Mouse (Mus musculus): Measurements from ENCODE around the gene Rgcc.

The Rgcc gene

GRCm38 (mm10) chr14:79308364-79308763, 6.9 kb upstream of the Rgcc start:
- peaks cover 6% of the 10 kb centered on the region; the same call in 1 of the 2 replicates for H3K27me3 ChIP-seq (ENCODE audit: insufficient read depth, low read length)
- H3K9me3 ChIP-seq (ENCODE audit: low read length): peaks cover 21% of the 10 kb centered on the region
- no peak overlapping the region for H3K4me3 ChIP-seq (replicated peaks; ENCODE audit: low read length)
- no peak for TF ChIP-seq CTCF (conservative IDR thresholded peaks at IDR 0.05; ENCODE audit: low read length)
- no peak for TF ChIP-seq POU5F1 (IDR thresholded peaks at IDR 0.05; ENCODE audit: borderline replicate concordance, low read length)
- no peak for TF ChIP-seq NANOG (IDR thresholded peaks at IDR 0.05; ENCODE audit: borderline replicate concordance, low read length)
- no peaks in the 10 kb centered on the region for H3K36me3 ChIP-seq (ENCODE audit: insufficient read depth, low read length)
- no peaks in the 10 kb centered on the region for H3K4me1 ChIP-seq (replicated peaks; ENCODE audit: low read depth, low read length)

- peaks cover 9% of the 10 kb centered on the region; the same call in 1 of the 2 replicates for H3K27me3 ChIP-seq (ENCODE audit: insufficient read depth, low read length)
- H3K9me3 ChIP-seq (ENCODE audit: low read length): peaks cover 20% of the 10 kb centered on the region
- no peaks in the 10 kb centered on the region for H3K36me3 ChIP-seq (ENCODE audit: insufficient read depth, low read length)
- no peaks in the 10 kb centered on the region for H3K4me1 ChIP-seq (replicated peaks; ENCODE audit: low read depth, low read length)
- TF ChIP-seq POU5F1 (IDR thresholded peaks at IDR 0.05; ENCODE audit: borderline replicate concordance, low read length): no peak
- TF ChIP-seq CTCF (conservative IDR thresholded peaks at IDR 0.05; ENCODE audit: low read length): no peak
- no peak for TF ChIP-seq NANOG (IDR thresholded peaks at IDR 0.05; ENCODE audit: borderline replicate concordance, low read length)
- H3K4me3 ChIP-seq (replicated peaks; ENCODE audit: low read length): no peak overlapping the region
These were observed 6.5 kb upstream of the Rgcc start for GRCm38 (mm10) chr14:79307908-79308307.

GRCm38 (mm10) chr14:79307138-79307537, 5.7 kb upstream of the Rgcc start:
- Histone ChIP-seq H3K27me3 (ENCODE audit: insufficient read depth, low read length) (peaks cover 9% of the 10 kb centered on the region; the same call in 1 of the 2 replicates), H3K4me1 (replicated peaks; ENCODE audit: low read depth, low read length) (no peaks in the 10 kb centered on the region), H3K9me3 (ENCODE audit: low read length) (peaks cover 20% of the 10 kb centered on the region), H3K4me3 (replicated peaks; ENCODE audit: low read length) (no peak overlapping the region), H3K36me3 (ENCODE audit: insufficient read depth, low read length) (no peaks in the 10 kb centered on the region)
- TF ChIP-seq POU5F1 (IDR thresholded peaks at IDR 0.05; ENCODE audit: borderline replicate concordance, low read length) (no peak), NANOG (IDR thresholded peaks at IDR 0.05; ENCODE audit: borderline replicate concordance, low read length) (no peak), CTCF (conservative IDR thresholded peaks at IDR 0.05; ENCODE audit: low read length) (no peak)

- Histone ChIP-seq H3K36me3 (ENCODE audit: insufficient read depth, low read length) (no peaks in the 10 kb centered on the region), H3K9me3 (ENCODE audit: low read length) (peaks cover 33% of the 10 kb centered on the region), H3K27me3 (ENCODE audit: insufficient read depth, low read length) (peaks cover 11% of the 10 kb centered on the region; the same call in 1 of the 2 replicates), H3K4me1 (replicated peaks; ENCODE audit: low read depth, low read length) (peaks cover 5% of the 10 kb centered on the region; the same call in 1 of the 2 replicates), H3K4me3 (replicated peaks; ENCODE audit: low read length) (no peak overlapping the region)
- TF ChIP-seq POU5F1 (IDR thresholded peaks at IDR 0.05; ENCODE audit: borderline replicate concordance, low read length) (no peak), CTCF (conservative IDR thresholded peaks at IDR 0.05; ENCODE audit: low read length) (no peak), NANOG (IDR thresholded peaks at IDR 0.05; ENCODE audit: borderline replicate concordance, low read length) (no peak)
These were observed 3.5 kb upstream of the Rgcc start for GRCm38 (mm10) chr14:79304873-79305464.

- Histone ChIP-seq H3K9me3 (ENCODE audit: low read length) (peaks cover 36% of the 10 kb centered on the region), H3K4me3 (replicated peaks; ENCODE audit: low read length) (no peak overlapping the region), H3K36me3 (ENCODE audit: insufficient read depth, low read length) (no peaks in the 10 kb centered on the region), H3K4me1 (replicated peaks; ENCODE audit: low read depth, low read length) (peaks cover 5% of the 10 kb centered on the region; the same call in 1 of the 2 replicates), H3K27me3 (ENCODE audit: insufficient read depth, low read length) (peaks cover 11% of the 10 kb centered on the region; the same call in 1 of the 2 replicates)
- TF ChIP-seq NANOG (IDR thresholded peaks at IDR 0.05; ENCODE audit: borderline replicate concordance, low read length): no peak
- TF ChIP-seq CTCF (conservative IDR thresholded peaks at IDR 0.05; ENCODE audit: low read length): no peak
- TF ChIP-seq POU5F1 (IDR thresholded peaks at IDR 0.05; ENCODE audit: borderline replicate concordance, low read length): no peak
These were observed 1.7 kb upstream of the Rgcc start for GRCm38 (mm10) chr14:79303150-79303549.

GRCm38 (mm10) chr14:79300641-79301350, 649 bp downstream of the Rgcc start:
- H3K4me1 ChIP-seq (replicated peaks; ENCODE audit: low read depth, low read length): peaks cover 5% of the 10 kb centered on the region; the same call in 1 of the 2 replicates
- H3K4me3 ChIP-seq (replicated peaks; ENCODE audit: low read length): peak overlapping the region; percentile 69
- H3K36me3 ChIP-seq (ENCODE audit: insufficient read depth, low read length): no peaks in the 10 kb centered on the region
- H3K9me3 ChIP-seq (ENCODE audit: low read length): peaks cover 29% of the 10 kb centered on the region
- peaks cover 11% of the 10 kb centered on the region; the same call in 1 of the 2 replicates for H3K27me3 ChIP-seq (ENCODE audit: insufficient read depth, low read length)
- TF ChIP-seq POU5F1 (IDR thresholded peaks at IDR 0.05; ENCODE audit: borderline replicate concordance, low read length): no peak
- no peak for TF ChIP-seq NANOG (IDR thresholded peaks at IDR 0.05; ENCODE audit: borderline replicate concordance, low read length)
- no peak for TF ChIP-seq CTCF (conservative IDR thresholded peaks at IDR 0.05; ENCODE audit: low read length)

GRCm38 (mm10) chr14:79299796-79300195, 1.6 kb downstream of the Rgcc start:
- Histone ChIP-seq H3K4me1 (replicated peaks; ENCODE audit: low read depth, low read length) (peaks cover 5% of the 10 kb centered on the region; the same call in 1 of the 2 replicates), H3K9me3 (ENCODE audit: low read length) (peaks cover 19% of the 10 kb centered on the region), H3K4me3 (replicated peaks; ENCODE audit: low read length) (no peak overlapping the region), H3K27me3 (ENCODE audit: insufficient read depth, low read length) (peaks cover 8% of the 10 kb centered on the region; the same call in 1 of the 2 replicates), H3K36me3 (ENCODE audit: insufficient read depth, low read length) (no peaks in the 10 kb centered on the region)
- no peak for TF ChIP-seq NANOG (IDR thresholded peaks at IDR 0.05; ENCODE audit: borderline replicate concordance, low read length)
- TF ChIP-seq CTCF (conservative IDR thresholded peaks at IDR 0.05; ENCODE audit: low read length): no peak
- TF ChIP-seq POU5F1 (IDR thresholded peaks at IDR 0.05; ENCODE audit: borderline replicate concordance, low read length): no peak

- TF ChIP-seq CTCF (conservative IDR thresholded peaks at IDR 0.05; ENCODE audit: low read length): no peak
- TF ChIP-seq POU5F1 (IDR thresholded peaks at IDR 0.05; ENCODE audit: borderline replicate concordance, low read length): no peak
- no peak for TF ChIP-seq NANOG (IDR thresholded peaks at IDR 0.05; ENCODE audit: borderline replicate concordance, low read length)
- Histone ChIP-seq H3K9me3 (ENCODE audit: low read length) (peaks cover 17% of the 10 kb centered on the region), H3K27me3 (ENCODE audit: insufficient read depth, low read length) (peaks cover 7% of the 10 kb centered on the region; the same call in 1 of the 2 replicates), H3K36me3 (ENCODE audit: insufficient read depth, low read length) (no peaks in the 10 kb centered on the region), H3K4me1 (replicated peaks; ENCODE audit: low read depth, low read length) (peaks cover 5% of the 10 kb centered on the region; the same call in 1 of the 2 replicates), H3K4me3 (replicated peaks; ENCODE audit: low read length) (no peak overlapping the region)
These were observed 2.2 kb downstream of the Rgcc start for GRCm38 (mm10) chr14:79299230-79299629.
